Mouse (Mus musculus) stomach, embryonic 15.5 days (tissue): ENCODE measurements around the gene Sirt2. TPM values are rescaled to one million over a fixed set of nuclear protein-coding genes. Genes with fewer than 3 reads are reported as not detected.

ENCODE experiments used
- ATAC-seq: fragments of 200-750 bp; cut with Nextera tagmentation; 2 replicates; pipeline ENCODE4 v1.8.0; 2017; ENCODE audit warnings: low read depth, moderate number of reproducible peaks, moderate TSS enrichment; ENCODE audit not compliant: insufficient read depth, low FRiP score
- H3K27ac ChIP-seq: fragments of 300-500 bp; sonication (generic); 2 replicates; pipeline ENCODE4 v1.5.1; 2015; ENCODE audit warnings: mild to moderate bottlenecking, inconsistent platforms
- H3K27me3 ChIP-seq: fragments of 300-500 bp; sonication (generic); replicated peaks from 2 replicates; pipeline ENCODE4 v1.6.1; 2015; ENCODE audit warnings: inconsistent platforms
- H3K36me3 ChIP-seq: fragments of 300-500 bp; sonication (generic); 2 replicates; pipeline ENCODE4 v1.6.1; 2015; ENCODE audit warnings: inconsistent platforms
- H3K4me1 ChIP-seq: fragments of 300-500 bp; sonication (generic); 2 replicates; pipeline ENCODE4 v1.6.1; 2015; ENCODE audit warnings: inconsistent platforms
- H3K4me2 ChIP-seq: fragments of 300-500 bp; sonication (generic); 2 replicates; pipeline ENCODE4 v1.6.1; 2015; ENCODE audit warnings: mild to moderate bottlenecking, inconsistent platforms
- H3K4me3 ChIP-seq: fragments of 300-500 bp; sonication (generic); replicated peaks from 2 replicates; pipeline ENCODE4 v1.5.1; 2015; ENCODE audit warnings: inconsistent platforms
- H3K9ac ChIP-seq: fragments of 300-500 bp; sonication (generic); 2 replicates; pipeline ENCODE4 v1.6.1; 2015; ENCODE audit warnings: inconsistent platforms
- H3K9me3 ChIP-seq: fragments of 300-500 bp; sonication (generic); 2 replicates; pipeline ENCODE4 v1.6.1; 2016; ENCODE audit warnings: inconsistent platforms
- WGBS: fragments of 180-500 bp; shearing (Covaris S2); methylation state at CpG from one replicate; pipeline ENCODE4 v1.1.7; 2015; 5-methylcytosine and 5-hydroxymethylcytosine counted together
- polyA plus RNA-seq: library from polyadenylated mRNA; unstranded; fragments of >200 nt; fragmentation: Nextera tagmentation; extraction: Ambion mirVana; gene quantifications from 2 replicates; pipeline ENCODE4 v1.2.1, GENCODE M21; 2015

Gene Sirt2
- 56.9 and 57.8 TPM in 2 replicates for polyA plus RNA-seq

DNA sequence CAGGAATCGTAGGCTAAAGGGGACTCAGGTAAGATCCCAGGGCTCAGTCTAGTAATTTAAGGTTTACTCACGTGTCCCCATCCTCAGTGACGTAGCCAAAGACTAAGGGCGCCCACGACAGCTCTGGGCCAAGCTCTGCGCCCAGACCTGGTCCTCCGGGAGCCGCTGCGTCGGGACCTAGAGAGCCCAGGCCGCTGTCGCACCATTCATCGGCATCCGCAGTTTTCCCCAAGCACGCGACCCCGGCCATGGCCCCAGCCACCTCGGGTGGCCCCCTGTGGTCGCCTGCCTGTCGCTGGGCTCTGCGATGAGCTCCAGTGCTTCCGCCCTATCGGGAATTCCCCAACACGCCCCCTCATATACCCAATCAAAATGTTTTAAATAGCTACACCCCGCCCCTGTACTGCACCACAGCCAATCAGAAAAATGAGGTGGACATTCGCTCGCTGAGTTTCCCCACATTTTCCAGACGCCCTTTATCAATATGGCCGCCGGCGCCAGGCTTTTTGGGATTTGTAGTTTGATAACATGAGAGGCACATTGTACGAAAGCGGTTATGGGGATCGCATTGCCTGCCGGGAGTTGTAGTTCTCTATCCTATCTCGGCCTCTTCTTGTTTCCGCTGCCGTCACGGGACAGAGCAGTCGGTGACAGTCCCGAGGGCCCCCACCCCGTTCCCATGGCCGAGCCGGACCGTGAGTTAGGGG lies at the start of gene Sirt2:
TSS of gene Sirt2 (plus strand) at position 563 of the 707 bp plus-strand sequence.
- Histone ChIP-seq H3K4me1 (peaks cover 19% of the 10 kb centered on the region), H3K36me3 (peaks cover 7% of the 10 kb centered on the region; the same call in 1 of the 2 replicates), H3K4me3 (peak within 1 kb of the TSS; percentile 88), H3K9me3 (no peaks in the 10 kb centered on the region), H3K27ac (no peak within 1 kb of the TSS), H3K9ac (peak within 1 kb of the TSS; percentile 54), H3K27me3 (no peaks in the 10 kb centered on the region), H3K4me2 (peak within 1 kb of the TSS; percentile 68)
- ATAC-seq = peak; percentile 97
- under 1% methylated on average over 45 of the region's 45 CpGs for WGBS

DNA sequence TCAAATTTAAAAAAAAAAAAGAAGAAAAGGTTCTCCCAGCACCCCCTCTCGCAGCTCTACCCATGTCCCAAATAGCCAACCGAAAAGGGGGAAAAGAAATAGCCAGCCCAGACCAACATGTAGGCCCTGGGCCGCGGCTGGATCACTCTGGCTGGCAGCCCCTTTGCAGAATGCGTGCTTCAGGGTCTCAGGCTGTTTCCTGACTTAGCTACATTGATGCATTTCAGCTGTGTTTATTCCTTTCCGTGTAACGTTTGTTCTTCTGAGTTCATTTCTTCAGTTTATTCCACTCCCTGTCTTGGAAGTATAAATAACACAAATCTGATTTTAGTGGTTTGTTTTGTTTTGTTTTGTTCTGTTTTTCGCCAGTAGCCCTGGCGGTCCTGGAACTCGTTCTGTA lies 48.8 kb upstream of the Sirt2 start:
- Histone ChIP-seq H3K27ac (no peak overlapping the region), H3K4me1 (peaks cover 4% of the 10 kb centered on the region; the same call in 1 of the 2 replicates), H3K4me3 (no peak overlapping the region), H3K27me3 (no peaks in the 10 kb centered on the region), H3K4me2 (peak overlapping the region; percentile 77), H3K9ac (no peak overlapping the region), H3K9me3 (no peaks in the 10 kb centered on the region), H3K36me3 (no peaks in the 10 kb centered on the region)
- 59% methylated on average over 10 of the region's 10 CpGs for WGBS
- no peak for ATAC-seq

DNA sequence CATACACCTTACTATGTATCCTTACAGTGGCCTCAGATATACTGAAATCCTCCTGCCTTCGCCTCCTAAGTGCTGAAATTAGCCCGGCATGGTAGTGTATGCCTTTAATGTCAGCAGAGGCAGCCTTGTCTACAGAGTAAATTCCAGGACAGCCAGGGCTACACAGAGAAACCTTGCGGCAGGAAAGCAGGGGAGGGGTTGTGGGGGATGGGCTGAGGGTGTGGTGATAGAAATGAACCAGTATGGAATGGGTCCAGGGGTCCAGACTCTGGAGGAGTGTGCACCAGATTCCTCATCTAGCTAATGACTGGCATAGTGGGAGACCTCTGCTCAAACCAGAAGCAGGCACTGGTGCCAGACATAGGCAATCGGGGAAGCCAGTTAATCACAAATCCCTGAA lies 47.4 kb upstream of the Sirt2 start:
- no peaks in the 10 kb centered on the region for H3K36me3 ChIP-seq
- no peak overlapping the region for H3K9ac ChIP-seq
- H3K27me3 ChIP-seq = no peaks in the 10 kb centered on the region
- no peak overlapping the region for H3K4me3 ChIP-seq
- WGBS = 41% methylated on average over 4 of the region's 4 CpGs
- H3K9me3 ChIP-seq = no peaks in the 10 kb centered on the region
- H3K4me1 ChIP-seq = peaks cover 4% of the 10 kb centered on the region; the same call in 1 of the 2 replicates
- no peak for ATAC-seq
- H3K4me2 ChIP-seq = no peak overlapping the region
- no peak overlapping the region for H3K27ac ChIP-seq

DNA sequence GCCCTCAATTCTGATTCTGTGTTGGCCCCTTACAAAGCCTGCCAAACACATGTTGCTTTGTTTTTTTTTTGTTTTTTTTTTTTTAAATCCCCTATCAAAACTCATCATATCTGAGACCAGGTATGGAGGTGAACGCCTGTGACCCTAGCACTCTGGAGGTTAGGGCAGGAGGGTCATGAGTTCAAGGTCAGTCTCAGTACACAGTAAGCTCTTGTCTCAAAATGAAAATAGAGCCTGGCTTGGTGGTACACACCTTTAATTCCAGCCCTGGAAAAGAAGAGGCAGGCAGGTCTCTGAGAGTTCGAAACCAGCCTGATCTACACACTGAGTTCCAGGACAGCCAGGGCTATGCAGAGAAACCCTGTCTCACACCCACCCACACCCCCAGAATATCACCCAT lies 46.9 kb upstream of the Sirt2 start:
- no peak for ATAC-seq
- 67% methylated on average over 2 of the region's 2 CpGs for WGBS
- no peak overlapping the region for H3K4me3 ChIP-seq

DNA sequence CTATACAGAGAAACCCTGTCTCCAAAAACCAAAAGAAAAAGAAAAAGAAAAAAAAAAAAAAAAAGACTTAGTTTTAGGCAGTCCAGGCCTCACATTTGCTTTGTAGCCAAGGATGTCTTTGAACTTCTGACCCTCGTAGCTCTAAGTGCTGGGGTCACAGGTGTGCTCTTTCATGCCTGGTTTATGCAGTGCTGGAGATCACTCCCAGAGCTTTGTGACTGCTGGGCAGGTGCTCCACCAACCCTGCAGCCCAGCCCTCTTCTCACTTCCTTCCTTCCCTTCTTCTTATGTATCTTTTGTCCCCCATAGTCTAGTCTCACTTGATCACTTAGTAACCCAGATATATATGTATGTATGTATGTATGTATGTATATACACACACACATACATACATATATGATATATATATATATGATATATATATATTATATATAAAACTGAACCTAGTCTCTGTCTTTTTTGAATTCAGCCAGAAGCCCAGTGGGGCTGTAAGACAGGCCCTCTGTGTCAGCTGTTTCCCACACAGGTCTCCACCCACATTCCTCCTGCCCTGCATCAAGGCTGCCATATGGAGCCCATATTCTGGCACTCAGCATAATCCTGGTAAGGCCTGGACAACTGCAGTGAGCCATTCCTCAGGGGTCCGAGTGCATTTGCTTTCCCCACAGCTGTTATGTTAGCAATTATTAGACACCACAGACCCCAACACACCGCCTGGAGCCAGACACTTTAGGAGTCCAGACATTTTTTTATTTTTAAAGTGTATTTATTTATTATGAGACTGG lies 45.6 kb upstream of the Sirt2 start:
- Histone ChIP-seq H3K27ac (no peak overlapping the region), H3K4me3 (no peak overlapping the region), H3K9me3 (no peaks in the 10 kb centered on the region), H3K9ac (no peak overlapping the region), H3K27me3 (no peaks in the 10 kb centered on the region), H3K4me2 (no peak overlapping the region), H3K36me3 (no peaks in the 10 kb centered on the region), H3K4me1 (peaks cover 4% of the 10 kb centered on the region; the same call in 1 of the 2 replicates)
- WGBS = 62% methylated on average over 3 of the region's 3 CpGs
- ATAC-seq = no peak

More for the DNA sequence above, 46.9 kb upstream of the Sirt2 start:
- Histone ChIP-seq H3K27ac (no peak overlapping the region), H3K9me3 (no peaks in the 10 kb centered on the region), H3K36me3 (no peaks in the 10 kb centered on the region), H3K4me1 (peaks cover 4% of the 10 kb centered on the region; the same call in 1 of the 2 replicates), H3K9ac (no peak overlapping the region), H3K4me2 (no peak overlapping the region), H3K27me3 (no peaks in the 10 kb centered on the region)

DNA sequence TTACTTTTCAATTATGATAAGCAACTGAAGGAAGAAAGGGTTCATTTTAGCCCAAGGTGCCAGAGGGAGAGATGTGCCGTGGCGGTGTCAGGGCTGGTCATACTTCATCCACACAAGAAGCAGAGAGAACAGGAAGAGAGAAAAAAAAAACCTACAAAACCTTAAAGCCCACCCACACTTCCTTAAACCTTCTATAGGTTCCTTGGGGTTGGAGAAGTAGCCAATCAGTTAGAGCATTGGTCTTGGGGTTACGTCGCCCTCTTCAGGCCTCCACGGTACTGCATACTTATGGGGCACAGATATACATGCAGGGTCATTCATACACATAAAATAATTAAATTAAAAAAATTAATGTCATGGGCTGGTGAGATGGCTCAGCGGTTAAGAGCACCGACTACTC lies 44.5 kb upstream of the Sirt2 start:
- ATAC-seq = no peak

DNA sequence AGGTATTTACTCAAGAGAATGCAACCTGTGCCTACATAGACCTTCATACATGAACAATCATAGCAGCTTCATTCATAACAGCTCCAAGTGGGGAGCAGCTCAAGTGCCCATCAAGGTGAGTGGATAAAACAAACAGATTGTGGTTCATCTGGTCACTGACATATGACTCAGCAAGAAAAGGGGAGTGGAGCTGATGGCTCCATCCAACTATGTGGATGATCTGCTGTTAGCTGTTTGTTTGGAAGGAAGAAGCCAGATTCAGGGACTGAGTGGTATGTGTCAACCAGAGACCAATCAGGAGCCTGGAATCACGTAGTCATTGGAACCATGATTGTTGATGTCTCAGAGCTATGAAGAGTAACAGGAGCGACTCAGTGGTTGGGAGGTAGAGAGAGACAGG lies 41.9 kb upstream of the Sirt2 start:
- Histone ChIP-seq H3K27me3 (no peaks in the 10 kb centered on the region), H3K4me3 (no peak overlapping the region), H3K27ac (no peak overlapping the region), H3K36me3 (no peaks in the 10 kb centered on the region), H3K9me3 (no peaks in the 10 kb centered on the region), H3K9ac (no peak overlapping the region), H3K4me2 (no peak overlapping the region), H3K4me1 (no peaks in the 10 kb centered on the region)
- no peak for ATAC-seq
- WGBS = 98% methylated on average over 2 of the region's 2 CpGs

More for the DNA sequence above, 44.5 kb upstream of the Sirt2 start:
- no peak overlapping the region for H3K4me3 ChIP-seq
- 0 out of 2 replicates have a peak, but pooled peaks cover 4% of the 10 kb centered on the region for H3K4me1 ChIP-seq
- H3K9me3 ChIP-seq = no peaks in the 10 kb centered on the region
- no peaks in the 10 kb centered on the region for H3K36me3 ChIP-seq
- H3K9ac ChIP-seq = no peak overlapping the region
- no peaks in the 10 kb centered on the region for H3K27me3 ChIP-seq
- no peak overlapping the region for H3K27ac ChIP-seq
- no peak overlapping the region for H3K4me2 ChIP-seq
- WGBS = 90% methylated on average over 7 of the region's 7 CpGs

DNA sequence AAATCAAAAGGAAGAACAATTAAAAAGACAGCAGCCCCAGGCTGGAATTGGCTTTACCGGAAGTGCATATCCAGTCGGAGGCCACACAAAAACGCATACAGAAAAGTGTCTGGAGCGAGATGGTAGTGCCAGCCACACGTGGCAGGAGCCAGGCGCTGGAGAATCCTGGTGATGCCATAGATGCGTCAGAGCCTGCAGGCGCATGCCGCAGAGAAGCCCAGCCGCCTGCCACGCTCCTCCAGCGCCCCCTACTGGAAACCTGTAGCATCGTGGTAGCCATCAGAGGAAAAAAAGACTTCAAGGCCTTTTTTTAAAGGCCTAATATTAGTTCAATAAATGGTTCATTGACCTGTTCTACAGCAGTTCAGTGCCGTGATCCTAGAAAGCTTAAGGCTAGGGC lies 39.9 kb upstream of the Sirt2 start:
- Histone ChIP-seq H3K27ac (no peak overlapping the region), H3K4me3 (no peak overlapping the region), H3K9me3 (no peaks in the 10 kb centered on the region), H3K36me3 (0 out of 2 replicates have a peak, but pooled peaks cover 2% of the 10 kb centered on the region), H3K4me2 (no peak overlapping the region), H3K4me1 (no peaks in the 10 kb centered on the region), H3K9ac (no peak overlapping the region), H3K27me3 (no peaks in the 10 kb centered on the region)
- ATAC-seq = peak; percentile 43; the same call in 1 of the 2 replicates
- 8% methylated on average over 14 of the region's 14 CpGs for WGBS

DNA sequence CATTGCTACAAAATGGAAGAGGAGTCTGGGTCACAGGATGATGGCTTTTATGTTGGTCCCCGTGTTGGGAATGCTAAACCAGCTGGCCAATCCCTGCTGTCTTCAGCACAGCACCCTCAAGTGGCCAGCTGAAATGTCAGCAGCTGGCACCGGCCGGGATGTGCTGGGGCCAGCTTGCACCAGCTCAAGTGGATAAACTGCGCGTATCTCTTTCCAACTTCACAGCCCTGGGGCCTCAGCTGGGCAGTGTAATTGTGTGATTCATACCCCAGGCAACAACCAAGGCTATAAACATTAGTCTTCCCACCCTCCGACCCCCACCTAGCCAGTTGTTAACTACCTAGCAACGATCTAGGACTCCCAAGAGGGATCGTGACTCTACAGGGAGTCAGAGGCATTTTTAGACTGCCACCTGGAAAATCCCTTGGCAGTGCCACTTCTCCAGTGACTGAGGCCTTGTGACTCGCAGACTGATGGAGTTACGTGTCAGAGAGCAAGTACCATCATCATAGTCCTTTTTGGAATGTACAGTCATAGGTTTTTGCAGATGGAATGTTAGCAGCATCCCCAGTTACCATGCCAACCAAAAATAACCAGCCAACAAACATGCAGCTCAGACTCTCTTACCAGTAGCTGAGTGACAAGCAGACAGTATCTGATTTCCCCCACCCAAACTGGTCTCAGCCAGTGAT lies 38.7 kb upstream of the Sirt2 start:
- ATAC-seq = no peak
- 0 out of 2 replicates have a peak, but pooled peaks cover 2% of the 10 kb centered on the region for H3K36me3 ChIP-seq
- WGBS = 63% methylated on average over 10 of the region's 10 CpGs
- no peaks in the 10 kb centered on the region for H3K9me3 ChIP-seq
- H3K27ac ChIP-seq = no peak overlapping the region
- no peak overlapping the region for H3K9ac ChIP-seq
- H3K27me3 ChIP-seq = no peaks in the 10 kb centered on the region
- H3K4me2 ChIP-seq = no peak overlapping the region
- H3K4me1 ChIP-seq = peaks cover 5% of the 10 kb centered on the region; the same call in 1 of the 2 replicates
- no peak overlapping the region for H3K4me3 ChIP-seq

DNA sequence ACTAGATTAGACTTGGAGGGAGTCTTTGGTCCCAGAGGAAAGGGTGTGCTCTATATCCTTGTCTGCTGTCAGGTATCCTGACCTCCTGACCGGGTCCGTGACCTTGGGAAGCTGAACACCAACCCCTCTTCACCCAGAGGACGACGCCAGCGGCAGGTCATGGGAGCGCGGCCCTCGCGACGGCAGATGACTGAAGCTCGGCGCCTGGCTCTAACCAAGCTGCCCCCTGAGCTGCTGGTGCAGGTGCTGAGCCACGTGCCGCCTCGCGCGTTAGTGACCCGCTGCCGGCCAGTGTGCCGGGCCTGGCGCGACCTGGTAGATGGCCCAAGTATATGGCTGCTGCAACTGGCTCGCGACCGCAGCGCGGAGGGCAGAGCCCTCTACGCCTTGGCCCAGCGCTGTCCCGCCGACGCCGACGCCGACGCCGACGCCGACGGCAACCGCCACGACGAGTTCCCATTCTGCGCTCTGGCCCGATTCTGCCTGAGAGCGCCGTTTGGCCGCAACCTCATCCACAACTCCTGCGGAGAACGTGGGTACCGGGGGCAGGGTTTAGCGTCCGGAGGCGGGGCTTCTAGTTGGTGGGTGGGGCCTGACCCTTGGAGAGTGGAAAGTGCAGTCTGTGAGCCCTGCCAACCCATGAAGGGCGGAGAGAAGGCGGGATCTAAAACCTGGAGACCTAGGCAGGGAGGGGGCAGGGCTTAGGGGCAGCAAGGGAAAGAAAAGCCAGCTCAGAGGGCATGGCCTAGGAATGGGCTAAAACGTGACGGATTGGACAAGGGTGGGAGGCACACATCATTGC lies 34.0 kb upstream of the Sirt2 start:
- H3K4me3 ChIP-seq = peak overlapping the region; percentile 49
- no peak overlapping the region for H3K27ac ChIP-seq
- H3K9ac ChIP-seq = peak overlapping the region; percentile 19; the same call in 1 of the 2 replicates
- ATAC-seq = peak; percentile 90
- H3K9me3 ChIP-seq = no peaks in the 10 kb centered on the region
- H3K4me2 ChIP-seq = peak overlapping the region; percentile 95
- H3K4me1 ChIP-seq = peaks cover 5% of the 10 kb centered on the region; the same call in 1 of the 2 replicates
- WGBS = 4% methylated on average over 58 of the region's 58 CpGs
- H3K27me3 ChIP-seq = no peaks in the 10 kb centered on the region
- peaks cover 14% of the 10 kb centered on the region; the same call in 1 of the 2 replicates for H3K36me3 ChIP-seq

DNA sequence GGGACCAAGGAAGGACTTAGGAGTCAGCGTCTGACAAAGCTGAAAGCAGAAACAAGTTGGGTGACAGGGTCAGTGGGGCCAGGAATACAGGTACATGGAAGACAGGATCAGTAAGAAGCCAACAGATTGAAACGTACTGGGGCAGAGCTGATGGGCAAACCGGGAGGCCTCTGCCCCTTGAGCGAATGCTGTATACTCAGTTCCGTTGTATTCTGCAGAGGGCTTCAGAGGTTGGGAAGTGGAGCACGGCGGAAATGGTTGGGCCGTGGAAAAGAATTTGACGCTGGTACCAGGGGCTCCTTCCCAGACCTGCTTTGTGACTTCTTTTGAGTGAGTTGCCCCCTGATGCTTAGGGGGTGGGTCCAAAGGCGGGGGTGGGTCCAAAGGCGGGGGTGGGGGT lies 33.3 kb upstream of the Sirt2 start:
- Histone ChIP-seq H3K27me3 (no peaks in the 10 kb centered on the region), H3K4me2 (peak overlapping the region; percentile 95), H3K36me3 (peaks cover 14% of the 10 kb centered on the region; the same call in 1 of the 2 replicates), H3K27ac (no peak overlapping the region), H3K9me3 (no peaks in the 10 kb centered on the region), H3K4me1 (peaks cover 5% of the 10 kb centered on the region; the same call in 1 of the 2 replicates), H3K9ac (no peak overlapping the region), H3K4me3 (peak overlapping the region; percentile 49)
- ATAC-seq = no peak
- 22% methylated on average over 11 of the region's 11 CpGs for WGBS
